Mouse (Mus musculus) spleen, adult 12 weeks (tissue): ENCODE measurements around the gene Mboat2.
A peak's percentile ranks its signal among the peaks of the same experiment; 100 is the strongest.

Source experiments
- DNase-seq: peaks from one replicate; pipeline ENCODE4 v3.0.0; 2022; ENCODE audit warnings: low spot score

Gene Mboat2

GRCm38 (mm10) chr12:24948344-24948743 lies 117.7 kb downstream of the Mboat2 start:
- no peak for DNase-seq

- no peak for DNase-seq
Measured at GRCm38 (mm10) chr12:24950376-24951046, 119.8 kb downstream of the Mboat2 start.

- DNase-seq, result peak; percentile 31
Measured at GRCm38 (mm10) chr12:24952147-24952546, 121.5 kb downstream of the Mboat2 start.

- no peak for DNase-seq
Measured at GRCm38 (mm10) chr12:24955137-24955536, 124.5 kb downstream of the Mboat2 start.

- no peak for DNase-seq
Measured at GRCm38 (mm10) chr12:24958526-24958925, 127.8 kb downstream of the Mboat2 start.

- DNase-seq, result no peak
Measured at GRCm38 (mm10) chr12:24961821-24962220, 131.1 kb downstream of the Mboat2 start.

GRCm38 (mm10) chr12:24962362-24962967 lies 131.8 kb downstream of the Mboat2 start:
- DNase-seq, result no peak

- no peak for DNase-seq
Measured at GRCm38 (mm10) chr12:24963393-24964022, 132.8 kb downstream of the Mboat2 start.

- DNase-seq, result no peak
Measured at GRCm38 (mm10) chr12:24965406-24965805, 134.7 kb downstream of the Mboat2 start.

GRCm38 (mm10) chr12:24966046-24966445 lies 135.4 kb downstream of the Mboat2 start:
- DNase-seq, result no peak

GRCm38 (mm10) chr12:24971490-24972200 lies 141.0 kb downstream of the Mboat2 start:
- DNase-seq, result no peak

- DNase-seq, result no peak
Measured at GRCm38 (mm10) chr12:24972371-24973350, 142.0 kb downstream of the Mboat2 start.

GRCm38 (mm10) chr12:24973586-24973985 lies 142.9 kb downstream of the Mboat2 start:
- no peak for DNase-seq

GRCm38 (mm10) chr12:24974446-24975114 lies 143.9 kb downstream of the Mboat2 start, which contains the start of gene Kidins220:
Gene Kidins220 (plus strand): TSS chr12:24974925.
- peak; percentile 85 for DNase-seq

GRCm38 (mm10) chr12:24975115-24975733 lies 144.5 kb downstream of the Mboat2 start:
- peak; percentile 49 for DNase-seq

- DNase-seq, result no peak
Measured at GRCm38 (mm10) chr12:24985226-24985625, 154.5 kb downstream of the Mboat2 start.

GRCm38 (mm10) chr12:24995350-24995749 lies 164.7 kb downstream of the Mboat2 start:
- no peak for DNase-seq

- no peak for DNase-seq
Measured at GRCm38 (mm10) chr12:25005350-25005749, 174.7 kb downstream of the Mboat2 start.

GRCm38 (mm10) chr12:25009957-25010356 lies 179.3 kb downstream of the Mboat2 start:
- DNase-seq, result no peak

GRCm38 (mm10) chr12:25010416-25010815 lies 179.7 kb downstream of the Mboat2 start:
- no peak for DNase-seq
